8 mouse cellular contexts compared by ENCODE assay signal in genomic region chr7:123030709-123031181, GRCm38 (mm10).
DNase-seq lines count a peak whose midpoint lies in the region; ATAC-seq lines count a peak whose summit lies in the region.

No protein-coding gene starts in this region.

- intact Hi-C loops in left cerebral cortex, postnatal 36 days (cut with DNase I): loop anchor here (5.0 to 10.0 kb wide), 3 partner anchors 37 to 94 kb away; partner anchors contain the start of gene Tnrc6a

- no peaks in the 10 kb centered on the region for H3K27me3 ChIP-seq in midbrain, embryonic 11.5 days (ENCODE audit: control insufficient read depth, insufficient read depth, low read length)
- no peaks in the 10 kb centered on the region for H3K27me3 ChIP-seq in splenic B cell, adult 2 months (ENCODE audit: control insufficient read depth, insufficient read depth, low read length, poor library complexity, severe bottlenecking)

- peak overlapping the region; percentile 71 for H3K9ac ChIP-seq in midbrain, embryonic 11.5 days (ENCODE audit: low read length)

- peak overlapping the region; percentile 62 for H3K4me2 ChIP-seq in midbrain, embryonic 11.5 days

- WGBS in midbrain, embryonic 11.5 days: under 1% methylated on average over 19 of the region's 21 CpGs

- H3K9me3 ChIP-seq in midbrain, embryonic 11.5 days (ENCODE audit: control insufficient read depth, low read length): no peaks in the 10 kb centered on the region

- peak; percentile 62 for ATAC-seq in granulocyte monocyte progenitor cell, adult 5-6 weeks (replicated peaks; ENCODE audit: poor library complexity, severe bottlenecking)
- ATAC-seq in midbrain, embryonic 11.5 days (ENCODE audit: low FRiP score): peak; percentile 90

- peak overlapping the region; percentile 77 for H3K27ac ChIP-seq in midbrain, embryonic 11.5 days (ENCODE audit: low read depth, low read length)

- H3K4me1 ChIP-seq in midbrain, embryonic 11.5 days (ENCODE audit: control insufficient read depth, insufficient read depth, low read length): peaks cover 13% of the 10 kb centered on the region

- DNase-seq in thymus, postnatal 14 days: peak; percentile 19
- no peak for DNase-seq in thymus, postnatal 36 days
- DNase-seq in cerebellum, postnatal 4 days (ENCODE audit: low spot score in 2 of 2): peak; percentile 44 to 79
- peak; percentile 73 for DNase-seq in kidney, adult 18-20 months
- peak; percentile 53 to 65 for DNase-seq in left cerebral cortex, postnatal 36 days (ENCODE audit: low spot score in 2 of 2)
- DNase-seq in midbrain, embryonic 11.5 days (ENCODE audit: low spot score, missing footprints): peak; percentile 96
- DNase-seq in splenic B cell, adult 2 months (ENCODE audit: low read depth, low spot score): peak; percentile 70

- no peaks in the 10 kb centered on the region for H3K36me3 ChIP-seq in midbrain, embryonic 11.5 days (ENCODE audit: control insufficient read depth, insufficient read depth, low read length)
- H3K36me3 ChIP-seq in splenic B cell, adult 2 months (ENCODE audit: control insufficient read depth, insufficient read depth, low read length, poor library complexity, severe bottlenecking): no peaks in the 10 kb centered on the region

- peak overlapping the region; percentile 28 for H3K4me3 ChIP-seq in midbrain, embryonic 11.5 days (ENCODE audit: low read depth, low read length)

Comparison
In these comparisons a context has a peak if more than half of its experiments do, and no peak if none do; other contexts are left out.
1. DNase-seq: peak in thymus, postnatal 14 days (single experiment), cerebellum, postnatal 4 days (2 of 2), kidney, adult 18-20 months (single experiment), left cerebral cortex, postnatal 36 days (2 of 2), midbrain, embryonic 11.5 days (single experiment) and splenic B cell, adult 2 months (single experiment); none in thymus, postnatal 36 days (0 of 2).